Mouse (Mus musculus) hindbrain, postnatal 0 days (tissue): ENCODE measurements around the gene Cyb5r4. TPM values are rescaled to one million over a fixed set of nuclear protein-coding genes. Genes with fewer than 3 reads are reported as not detected.
A peak's percentile ranks its signal among the peaks of the same experiment; 100 is the strongest.
"Not testable (repeated sequence)": the region's sequence is repeated elsewhere in the genome, so short reads cannot be mapped to it uniquely, and the experiment has no call there.

Experiments used
- ATAC-seq: fragments of 200-750 bp; cut with Nextera tagmentation; 2 replicates; pipeline ENCODE4 v1.8.0; 2017; ENCODE audit warnings: mild to moderate bottlenecking, moderate TSS enrichment, moderate library complexity
- DNase-seq: peaks from one replicate; pipeline ENCODE4 v3.0.0-alpha.2; 2015; ENCODE audit warnings: low spot score
- H3K27ac ChIP-seq: fragments of 300-500 bp; sonication (generic); 2 replicates; pipeline ENCODE4 v1.5.1; 2014; ENCODE audit warnings: mild to moderate bottlenecking
- H3K27me3 ChIP-seq: fragments of 300-500 bp; sonication (generic); 2 replicates; pipeline ENCODE4 v1.6.1; 2014; ENCODE audit warnings: low read length, mixed read lengths; ENCODE audit not compliant: insufficient read depth
- H3K36me3 ChIP-seq: fragments of 300-500 bp; sonication (generic); 2 replicates; pipeline ENCODE4 v1.6.1; 2014; ENCODE audit warnings: low read length, mixed read lengths; ENCODE audit not compliant: insufficient read depth
- H3K4me1 ChIP-seq: fragments of 300-500 bp; sonication (generic); 2 replicates; pipeline ENCODE4 v1.6.1; 2014; ENCODE audit warnings: antibody characterized with exemption, low read length, mixed read lengths; ENCODE audit not compliant: insufficient read depth
- H3K4me2 ChIP-seq: fragments of 300-500 bp; sonication (generic); 2 replicates; pipeline ENCODE4 v1.6.1; 2014; ENCODE audit warnings: low read depth, mild to moderate bottlenecking, low read length, moderate library complexity, mixed read lengths
- H3K4me3 ChIP-seq: fragments of 300-500 bp; sonication (generic); 2 replicates; pipeline ENCODE4 v1.5.1; 2014; ENCODE audit warnings: low read length
- H3K9ac ChIP-seq: fragments of 300-500 bp; sonication (generic); replicated peaks from 2 replicates; pipeline ENCODE4 v1.6.1; 2014; ENCODE audit warnings: mild to moderate bottlenecking, low read length, moderate library complexity, mixed read lengths
- H3K9me3 ChIP-seq: fragments of 300-500 bp; sonication (generic); 2 replicates; pipeline ENCODE4 v1.6.1; 2016; ENCODE audit warnings: low read length, mixed read lengths
- CTCF ChIP-seq: IDR thresholded peaks from 2 replicates; pipeline ENCODE4 v1.5.1; 2016; ENCODE audit warnings: antibody characterized with exemption, control low read depth, low read depth
- WGBS: fragments of 180-500 bp; shearing (Covaris S2); extraction: QIAGEN DNeasy Blood & Tissue Kit; methylation state at CpG from one replicate; pipeline ENCODE4 v1.1.7; 2014; 5-methylcytosine and 5-hydroxymethylcytosine counted together
- polyA plus RNA-seq: library from polyadenylated mRNA; unstranded; fragments of >200 nt; fragmentation: Nextera tagmentation; extraction: Ambion mirVana; gene quantifications from 2 replicates; pipeline ENCODE4 v1.2.1, GENCODE M21; 2015
- total RNA-seq: library from RNA; depleted of rRNA; stranded (reverse); fragments of >200 nt; gene quantifications from 2 replicates; pipeline ENCODE4 v1.2.3, GENCODE M21; 2014; rRNA removed

Cyb5r4 gene
- total and polyA plus RNA-seq, 2 experiments from 2014 or later = 25.1 to 42.2 TPM

DNA sequence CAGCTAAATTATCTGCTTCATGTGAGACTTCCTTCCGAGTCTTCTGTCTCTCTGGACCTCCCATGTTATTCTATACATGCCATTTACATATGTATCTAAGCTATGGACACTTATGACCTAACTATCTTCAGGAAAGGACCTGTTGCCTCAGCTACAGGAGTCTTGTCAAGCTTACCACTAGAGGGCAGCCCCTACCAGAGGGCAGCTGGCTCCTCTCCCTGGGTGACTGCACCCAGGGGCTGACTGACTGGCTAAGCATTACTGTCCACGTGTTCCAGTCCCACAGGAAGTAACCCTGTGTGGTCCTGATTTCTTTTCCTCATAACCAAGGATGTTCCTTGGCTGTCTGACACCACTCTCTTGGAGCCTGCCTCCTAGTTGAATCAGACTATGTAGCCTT lies 76.2 kb downstream of the Cyb5r4 start:
- Histone ChIP-seq H3K27me3 (no peaks in the 10 kb centered on the region), H3K9ac (no peak overlapping the region), H3K27ac (no peak overlapping the region), H3K9me3 (no peaks in the 10 kb centered on the region), H3K4me2 (no peak overlapping the region), H3K36me3 (no peaks in the 10 kb centered on the region), H3K4me3 (no peak overlapping the region), H3K4me1 (no peaks in the 10 kb centered on the region)
- no peak for DNase-seq
- peak; percentile 43 for TF ChIP-seq CTCF
- 63% methylated on average over 2 of the region's 2 CpGs for whole genome bisulfite sequencing
- 0 out of 2 replicates have a peak, but pooled peaks have one; percentile 40 for ATAC-seq

DNA sequence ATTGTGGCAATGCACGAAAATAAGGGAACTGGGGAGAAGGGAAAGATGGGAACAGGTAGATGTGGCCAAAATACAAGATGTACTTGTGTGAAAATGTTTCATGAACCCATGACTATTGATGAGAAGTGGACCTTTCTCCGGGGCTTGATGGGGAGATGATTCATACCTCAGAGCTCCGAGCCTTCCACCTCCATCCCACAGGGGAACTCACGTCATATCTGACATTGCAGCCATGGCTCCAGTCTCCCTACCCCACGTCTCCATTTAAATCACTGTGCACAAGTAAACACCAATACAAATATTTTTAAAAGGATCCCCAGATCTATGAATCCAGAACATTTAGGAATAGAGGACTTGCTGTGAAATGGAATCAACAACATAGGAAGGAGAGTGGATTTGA lies 93.2 kb downstream of the Cyb5r4 start:
- H3K4me2 ChIP-seq = peak overlapping the region; percentile 17; the same call in 1 of the 2 replicates
- no peaks in the 10 kb centered on the region for H3K4me1 ChIP-seq
- no peak overlapping the region for H3K9ac ChIP-seq
- H3K9me3 ChIP-seq = no peaks in the 10 kb centered on the region
- WGBS = 56% methylated on average over 5 of the region's 5 CpGs
- ATAC-seq (peak; percentile 44), DNase-seq (no peak)
- H3K27ac ChIP-seq = peak overlapping the region; percentile 75
- no peaks in the 10 kb centered on the region for H3K27me3 ChIP-seq
- no peak overlapping the region for H3K4me3 ChIP-seq
- TF ChIP-seq CTCF = no peak
- no peaks in the 10 kb centered on the region for H3K36me3 ChIP-seq

DNA sequence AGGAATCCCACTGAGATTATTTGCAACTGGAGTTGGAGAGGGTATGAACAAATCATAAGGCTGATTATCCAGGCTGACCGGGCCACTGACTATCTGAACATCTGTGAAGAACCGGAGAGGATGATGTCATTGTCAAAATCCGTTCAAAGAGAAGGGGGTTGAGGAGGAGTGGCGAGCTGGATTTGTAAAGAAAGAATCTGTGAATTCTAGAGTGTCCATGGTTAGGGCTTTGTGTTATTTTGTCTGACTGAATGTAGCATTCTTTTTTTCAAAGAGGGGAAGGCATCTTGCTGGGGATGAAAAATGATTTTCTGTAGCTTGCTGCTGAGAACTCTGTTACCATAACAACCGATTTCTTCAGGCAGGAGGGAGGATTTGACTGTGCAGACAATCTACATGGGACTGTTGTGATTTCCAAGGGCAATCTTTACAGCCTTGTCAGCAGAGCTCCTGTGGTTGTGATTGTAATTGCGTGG lies 93.7 kb downstream of the Cyb5r4 start:
- H3K9ac ChIP-seq = no peak overlapping the region
- DNase-seq (peak; percentile 68), ATAC-seq (peak; percentile 88)
- no peaks in the 10 kb centered on the region for H3K27me3 ChIP-seq
- no peak overlapping the region for H3K4me3 ChIP-seq
- no peaks in the 10 kb centered on the region for H3K9me3 ChIP-seq
- peak overlapping the region; percentile 17; the same call in 1 of the 2 replicates for H3K4me2 ChIP-seq
- no peak for TF ChIP-seq CTCF
- peak overlapping the region; percentile 75 for H3K27ac ChIP-seq
- no peaks in the 10 kb centered on the region for H3K36me3 ChIP-seq
- H3K4me1 ChIP-seq = no peaks in the 10 kb centered on the region
- WGBS = 10% methylated on average over 6 of the region's 6 CpGs

DNA sequence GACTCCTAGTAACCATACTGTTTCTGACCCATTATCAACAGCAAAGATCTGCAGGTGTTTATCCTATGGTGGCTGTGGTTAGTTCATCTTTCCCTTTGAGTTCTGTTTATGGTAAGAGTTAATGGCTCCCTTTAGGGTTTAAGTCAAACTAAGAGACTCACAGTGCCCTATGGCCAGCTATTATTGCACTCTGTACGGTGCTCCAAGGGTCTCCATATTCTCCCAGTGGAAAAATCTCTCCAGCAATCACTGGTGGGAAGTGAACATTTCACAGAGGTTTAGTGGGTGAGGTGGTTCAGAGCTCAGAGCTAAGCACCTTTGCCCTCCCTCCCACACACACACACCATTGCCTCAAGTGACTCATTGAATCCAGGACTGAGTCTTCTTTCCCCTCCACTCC lies 94.2 kb downstream of the Cyb5r4 start:
- Histone ChIP-seq H3K27ac (peak overlapping the region; percentile 75), H3K4me3 (no peak overlapping the region), H3K9ac (no peak overlapping the region), H3K4me2 (peak overlapping the region; percentile 17; the same call in 1 of the 2 replicates), H3K4me1 (no peaks in the 10 kb centered on the region), H3K27me3 (no peaks in the 10 kb centered on the region), H3K9me3 (no peaks in the 10 kb centered on the region), H3K36me3 (no peaks in the 10 kb centered on the region)
- DNase-seq = no peak
- no peak for TF ChIP-seq CTCF
- 73% methylated on average over 1 of the region's 1 CpGs for WGBS
- peak; percentile 16; the same call in 1 of the 2 replicates for ATAC-seq

DNA sequence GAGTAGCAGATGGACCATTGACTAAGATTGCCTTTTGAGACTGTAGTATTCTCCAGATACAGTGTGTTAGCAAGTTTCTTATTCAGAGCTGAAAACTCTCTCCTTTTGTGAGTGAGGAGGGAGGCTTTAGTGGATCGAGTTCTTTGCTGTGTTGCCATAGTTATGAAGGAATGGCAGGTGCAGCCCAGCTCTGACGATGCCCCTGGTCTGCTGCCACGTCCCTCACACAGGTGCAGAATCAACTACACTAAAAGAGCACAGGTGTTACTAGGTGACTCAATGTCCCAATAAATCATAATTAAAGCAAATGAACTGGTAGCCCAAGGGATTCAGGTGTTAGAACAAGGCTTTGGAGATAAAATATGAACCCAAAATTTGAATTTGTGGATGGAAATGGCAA lies 97.2 kb downstream of the Cyb5r4 start:
- TF ChIP-seq CTCF = no peak
- no peak for ATAC-seq
- H3K27me3 ChIP-seq = no peaks in the 10 kb centered on the region
- DNase-seq = no peak
- WGBS = 55% methylated on average over 3 of the region's 3 CpGs
- no peaks in the 10 kb centered on the region for H3K9me3 ChIP-seq
- no peaks in the 10 kb centered on the region for H3K36me3 ChIP-seq
- no peak overlapping the region for H3K4me2 ChIP-seq
- H3K9ac ChIP-seq = no peak overlapping the region
- H3K27ac ChIP-seq = no peak overlapping the region
- no peak overlapping the region for H3K4me3 ChIP-seq
- no peaks in the 10 kb centered on the region for H3K4me1 ChIP-seq

DNA sequence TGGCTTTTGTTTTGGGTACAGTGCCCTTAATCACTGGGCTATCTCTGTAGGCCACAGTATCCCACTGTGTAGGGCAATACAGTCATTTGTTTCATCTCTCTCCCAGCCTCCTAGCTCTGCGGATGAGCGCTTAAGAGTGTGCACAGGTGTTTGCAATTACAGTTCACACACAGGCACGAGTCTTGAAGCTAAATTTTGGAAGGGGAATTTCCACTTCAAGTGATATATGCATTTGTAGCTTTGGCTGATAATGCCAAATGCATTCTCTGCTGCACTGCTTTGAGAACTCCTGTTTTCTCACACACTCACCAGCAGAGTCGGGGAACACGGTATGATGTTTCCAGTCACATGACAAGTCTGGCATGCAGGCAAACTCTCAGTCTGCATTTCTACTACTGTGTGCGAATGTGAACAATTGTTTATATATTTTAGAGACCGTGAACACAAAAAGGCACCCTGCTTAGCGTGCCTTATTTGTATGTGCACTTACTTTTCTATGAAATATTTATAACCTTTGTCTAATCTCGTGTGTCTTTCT lies 100.2 kb downstream of the Cyb5r4 start:
- H3K4me1 ChIP-seq = no peaks in the 10 kb centered on the region
- no peak overlapping the region for H3K4me3 ChIP-seq
- 0 out of 2 replicates have a peak, but pooled peaks have one; percentile 45 for ATAC-seq
- TF ChIP-seq CTCF = no peak
- H3K36me3 ChIP-seq = no peaks in the 10 kb centered on the region
- H3K9me3 ChIP-seq = no peaks in the 10 kb centered on the region
- no peak overlapping the region for H3K27ac ChIP-seq
- no peak overlapping the region for H3K9ac ChIP-seq
- no peak overlapping the region for H3K4me2 ChIP-seq
- peak; percentile 29 for DNase-seq
- 46% methylated on average over 9 of the region's 9 CpGs for whole genome bisulfite sequencing
- no peaks in the 10 kb centered on the region for H3K27me3 ChIP-seq

DNA sequence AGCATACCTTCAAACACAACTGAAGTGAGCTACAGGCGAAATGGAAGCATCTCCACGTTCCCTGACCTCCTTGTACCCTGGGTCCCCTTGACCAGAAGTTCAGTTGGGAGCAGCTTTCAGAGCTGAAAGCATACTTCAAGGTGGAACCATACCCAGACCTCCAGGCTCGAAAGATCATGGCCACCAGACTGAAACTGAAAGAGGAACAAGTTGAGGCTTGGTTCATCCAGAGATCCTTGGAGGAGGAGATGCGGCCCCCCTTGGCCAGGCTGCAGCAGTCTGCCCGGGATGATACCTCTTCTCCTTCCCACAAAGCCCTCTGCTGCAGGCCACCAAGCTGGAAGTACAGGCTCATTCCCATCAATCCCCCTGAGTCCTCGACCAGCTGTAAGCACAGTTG lies 105.2 kb downstream of the Cyb5r4 start:
- H3K27me3 ChIP-seq, H3K9ac ChIP-seq, H3K4me2 ChIP-seq, H3K4me1 ChIP-seq, DNase-seq, H3K4me3 ChIP-seq, ATAC-seq, H3K27ac ChIP-seq, H3K36me3 ChIP-seq, H3K9me3 ChIP-seq: not testable (repeated sequence)
- 83% methylated on average over 5 of the region's 6 CpGs for WGBS

Other genes with a start within 250 kb of the Cyb5r4 start
- gene Snap91, start 141.4 kb upstream of the Cyb5r4 start, total RNA-seq = 192 and 210 TPM in 2 replicates
- gene Snap91, start 141.4 kb upstream of the Cyb5r4 start, polyA plus RNA-seq = 131 and 151 TPM in 2 replicates
- gene Ripply2, start 6.5 kb upstream of the Cyb5r4 start, total RNA-seq = 1.8 and 4.2 TPM in 2 replicates
- 15.0 and 16.0 TPM in 2 replicates for gene Ripply2, start 6.5 kb upstream of the Cyb5r4 start, polyA plus RNA-seq
- 4.5 and 5.3 TPM in 2 replicates for gene Mrap2, start 122.3 kb downstream of the Cyb5r4 start, total RNA-seq
- 5.3 and 5.6 TPM in 2 replicates for gene Mrap2, start 122.3 kb downstream of the Cyb5r4 start, polyA plus RNA-seq
- gene Cep162, start 233.5 kb downstream of the Cyb5r4 start, total RNA-seq = 4.5 and 5.4 TPM in 2 replicates
- 4.0 and 4.5 TPM in 2 replicates for gene Cep162, start 233.5 kb downstream of the Cyb5r4 start, polyA plus RNA-seq